Mouse (Mus musculus) C2C12 (cell line): ENCODE data around the gene Rai14.

Source experiments
- CTCF ChIP-seq: IDR thresholded peaks from one replicate; pipeline ENCODE4 v1.5.1; 2011; ENCODE audit not compliant: control insufficient read depth, insufficient read depth, insufficient read length
- MAX ChIP-seq: IDR thresholded peaks from one replicate; pipeline ENCODE4 v1.6.1; 2011; ENCODE audit warnings: mild to moderate bottlenecking, control low read depth
- USF1 ChIP-seq: IDR thresholded peaks from one replicate; pipeline ENCODE4 v1.6.1; 2011; ENCODE audit warnings: low read depth, mild to moderate bottlenecking, control low read depth, moderate library complexity

- TF ChIP-seq USF1 = no peak
- TF ChIP-seq CTCF = no peak
- TF ChIP-seq MAX = no peak
Observed at GRCm38 (mm10) chr15:10611040-10611439, 103.4 kb downstream of the Rai14 start.
